Mouse (Mus musculus): Measurements from ENCODE around the gene Olfr1061. TPM values are rescaled to one million over a fixed set of nuclear protein-coding genes. Genes with fewer than 3 reads are reported as not detected.
"Not testable (repeated sequence)": the region's sequence is repeated elsewhere in the genome, so short reads cannot be mapped to it uniquely, and the experiment has no call there.

Gene Olfr1061
- not detected in 2 replicates for polyA plus RNA-seq (2012; rRNA removed)

DNA sequence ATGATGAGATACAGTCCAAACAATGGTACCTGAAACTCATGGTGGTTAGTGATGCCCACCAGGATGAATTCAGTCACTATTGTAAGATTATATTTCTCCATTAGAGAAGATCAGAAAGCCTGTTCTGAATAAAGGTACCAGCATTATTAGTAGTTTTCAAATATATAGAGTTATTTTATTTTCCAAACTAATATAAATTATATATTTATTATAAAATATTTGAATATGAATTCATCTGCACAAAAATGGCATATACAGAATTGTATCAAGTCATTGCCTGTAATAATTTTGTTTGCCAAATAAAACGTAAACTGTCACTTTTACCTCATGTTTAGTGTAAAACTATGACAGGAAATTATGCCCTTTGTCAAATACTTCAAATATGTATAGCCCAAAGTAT lies at the start of gene Olfr1061:
Olfr1061 (minus strand) TSS at position 101 of the 400 bp plus-strand sequence.
- DNase-seq (ENCODE audit: low read depth, low spot score): no peak
- 67% methylated on average over 1 of the region's 1 CpGs for WGBS

DNA sequence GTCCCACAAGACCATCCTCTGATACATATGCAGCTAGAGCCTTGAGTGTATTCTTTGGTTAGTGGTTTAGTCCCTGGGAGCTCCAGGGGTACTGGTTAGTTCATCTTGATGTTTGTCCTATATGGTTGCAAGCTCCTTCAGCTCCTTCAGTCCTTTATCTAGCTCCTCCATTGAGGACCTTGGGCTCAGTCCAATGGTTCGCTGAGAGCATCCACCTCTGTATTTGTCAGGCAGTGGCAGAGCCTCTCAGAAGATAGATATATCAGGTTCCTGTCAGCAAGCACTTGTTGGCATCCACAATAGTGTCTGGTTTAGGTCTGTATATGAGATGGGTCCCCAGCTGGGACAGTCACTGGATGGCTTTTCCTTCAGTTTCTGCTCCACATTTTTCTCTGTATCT lies 46.6 kb upstream of the Olfr1061 start:
- WGBS: 57% methylated on average over 1 of the region's 1 CpGs
- no peak for DNase-seq (ENCODE audit: low read depth, low spot score)

DNA sequence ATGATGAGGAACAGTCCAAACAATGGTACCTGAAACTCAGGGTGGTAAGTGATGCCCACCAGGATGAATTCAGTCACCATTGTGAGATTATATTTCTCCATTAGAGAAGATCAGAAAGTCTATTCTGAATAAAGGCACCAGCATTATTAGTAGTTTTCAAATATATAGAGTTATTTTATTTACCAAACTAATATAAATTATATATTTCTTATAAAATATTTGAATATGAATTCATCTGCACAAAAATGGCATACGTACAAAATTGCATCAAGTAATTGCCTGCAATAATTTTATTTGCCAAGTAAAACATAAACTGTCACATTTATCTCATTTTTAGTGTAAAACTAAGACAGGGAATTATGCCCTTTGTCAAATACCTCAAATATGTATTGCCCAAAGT lies 42.3 kb upstream of the Olfr1061 start, which contains the start of gene Olfr1066:
Olfr1066 (minus strand) TSS at position 101 of the 400 bp plus-strand sequence.
- no peak for DNase-seq (ENCODE audit: low read depth, low spot score)
- 81% methylated on average over 1 of the region's 1 CpGs for WGBS

DNA sequence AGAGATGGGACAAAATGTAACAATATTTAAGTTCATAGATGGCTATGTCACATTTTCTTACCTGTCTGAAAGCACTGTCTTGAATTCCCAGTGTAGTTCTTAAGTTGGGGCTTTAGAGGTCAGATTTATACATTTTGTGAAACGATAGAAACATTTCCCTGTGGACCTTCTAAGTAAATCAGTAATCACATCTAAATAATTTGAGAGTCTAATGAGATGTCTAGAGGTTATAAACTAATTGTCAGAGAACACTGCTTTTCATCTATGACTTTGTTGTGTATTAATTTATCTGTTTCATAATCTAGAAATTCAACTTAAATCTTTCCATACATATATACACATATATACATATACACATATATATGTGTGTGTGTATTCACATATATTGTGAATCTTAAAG lies 36.6 kb upstream of the Olfr1061 start, which contains the start of gene Olfr1065:
Olfr1065 (minus strand) TSS at position 101 of the 400 bp plus-strand sequence.
- WGBS: 58% methylated on average over 1 of the region's 1 CpGs
- DNase-seq (ENCODE audit: low read depth, low spot score): not testable (repeated sequence)

DNA sequence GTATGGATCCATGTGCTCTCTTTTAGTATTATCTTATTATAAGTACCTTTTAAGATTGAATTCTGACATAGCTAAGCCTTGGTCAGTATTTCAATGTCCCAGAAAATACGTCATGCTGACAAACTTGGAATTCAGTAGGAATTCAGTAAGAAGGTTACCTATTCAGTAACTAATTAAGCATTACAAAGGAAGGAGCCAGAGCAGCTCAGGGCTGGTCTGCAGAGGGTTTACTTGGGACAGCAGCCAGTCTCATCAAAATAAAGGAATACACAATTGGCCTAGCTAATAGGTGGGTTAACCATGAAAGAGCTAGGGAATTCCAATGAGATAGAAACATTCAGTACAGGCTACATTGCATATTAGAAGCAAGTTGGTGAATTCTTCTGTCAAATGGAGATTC lies 28.3 kb upstream of the Olfr1061 start:
- WGBS: 71% methylated on average over 1 of the region's 1 CpGs
- DNase-seq (ENCODE audit: low read depth, low spot score): not testable (repeated sequence)

DNA sequence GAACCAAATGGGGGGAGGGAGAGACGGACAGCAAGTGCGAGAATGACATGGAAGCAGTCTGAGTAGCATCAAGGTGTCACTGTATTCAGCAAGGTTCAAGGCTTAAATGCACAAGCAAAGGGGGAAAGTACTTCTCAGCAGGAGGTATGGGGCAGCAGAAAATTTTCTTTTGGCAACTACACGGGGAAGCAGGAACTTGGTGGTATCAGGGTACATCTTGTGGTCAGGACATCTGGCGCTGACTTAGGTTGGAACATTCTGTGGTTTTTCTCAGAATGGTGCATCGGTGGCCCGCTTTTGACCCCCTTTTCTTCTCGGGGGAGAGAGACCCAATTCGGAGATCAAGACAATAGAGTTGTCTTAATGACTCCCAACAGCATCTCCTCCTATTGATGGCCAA lies 14.7 kb upstream of the Olfr1061 start:
- not testable (repeated sequence) for DNase-seq (ENCODE audit: low read depth, low spot score)
- 89% methylated on average over 8 of the region's 8 CpGs for WGBS

DNA sequence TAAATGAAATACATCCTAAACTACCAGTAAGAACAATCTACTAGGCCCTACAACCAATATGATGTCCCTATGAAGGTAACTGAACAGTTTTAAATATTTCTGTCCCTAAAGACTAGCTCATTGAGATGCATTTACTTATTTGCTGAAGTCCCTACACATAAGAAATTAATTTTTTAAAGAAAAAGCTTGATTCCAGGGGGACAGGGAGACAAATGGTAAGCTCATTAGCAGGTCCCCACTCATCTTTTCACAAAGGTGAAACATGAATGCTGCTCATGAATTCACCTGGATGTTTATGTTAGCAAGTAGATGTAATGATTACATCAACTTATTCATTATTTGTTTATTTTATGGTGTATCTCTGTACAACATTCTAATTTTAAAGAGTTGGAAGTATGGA lies 12.8 kb upstream of the Olfr1061 start, which contains the start of gene Olfr1062:
Olfr1062 (minus strand) TSS at position 101 of the 400 bp plus-strand sequence.
- DNase-seq (ENCODE audit: low read depth, low spot score): not testable (repeated sequence)

DNA sequence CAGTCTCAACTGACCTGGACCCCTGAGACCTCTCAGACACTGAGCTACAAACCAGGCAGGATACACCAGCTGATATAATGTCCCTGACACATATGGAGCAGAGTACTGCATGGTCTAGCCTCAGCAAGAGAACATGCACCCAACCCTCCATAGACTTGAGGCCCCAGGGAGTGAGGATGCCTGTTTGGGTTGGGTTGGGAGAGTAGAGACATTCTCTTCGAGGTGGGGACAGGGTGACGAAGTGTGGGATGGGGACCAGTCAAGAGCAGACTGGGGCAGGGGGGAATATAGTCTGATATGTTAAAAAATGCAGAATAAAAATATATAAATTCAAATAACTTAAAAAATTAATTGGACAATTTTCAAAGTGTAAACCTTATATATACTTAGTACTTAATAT lies 18.7 kb downstream of the Olfr1061 start:
- 69% methylated on average over 2 of the region's 2 CpGs for WGBS
- DNase-seq (ENCODE audit: low read depth, low spot score): no peak

DNA sequence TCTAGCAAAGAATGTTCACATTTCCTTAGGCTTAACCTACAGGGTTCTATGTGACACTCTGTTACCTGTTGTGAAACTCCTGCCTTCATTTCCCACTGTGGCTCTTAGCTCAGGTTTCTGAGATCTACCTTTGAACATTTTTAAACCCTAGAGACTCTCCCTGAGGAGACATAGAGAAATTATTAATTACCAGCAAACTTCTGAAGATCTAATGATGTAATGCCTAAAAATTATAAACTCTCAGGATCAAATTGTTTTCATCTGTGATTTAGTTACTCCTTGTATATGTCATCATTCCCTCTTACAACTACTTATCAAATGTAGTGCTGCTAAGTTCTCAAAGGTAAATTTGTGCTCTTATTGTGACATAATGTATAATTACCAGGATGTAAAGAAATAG lies 25.4 kb downstream of the Olfr1061 start, which contains the start of gene Olfr1058:
Olfr1058 (minus strand) TSS at position 101 of the 400 bp plus-strand sequence.
- not testable (repeated sequence) for DNase-seq (ENCODE audit: low read depth, low spot score)

DNA sequence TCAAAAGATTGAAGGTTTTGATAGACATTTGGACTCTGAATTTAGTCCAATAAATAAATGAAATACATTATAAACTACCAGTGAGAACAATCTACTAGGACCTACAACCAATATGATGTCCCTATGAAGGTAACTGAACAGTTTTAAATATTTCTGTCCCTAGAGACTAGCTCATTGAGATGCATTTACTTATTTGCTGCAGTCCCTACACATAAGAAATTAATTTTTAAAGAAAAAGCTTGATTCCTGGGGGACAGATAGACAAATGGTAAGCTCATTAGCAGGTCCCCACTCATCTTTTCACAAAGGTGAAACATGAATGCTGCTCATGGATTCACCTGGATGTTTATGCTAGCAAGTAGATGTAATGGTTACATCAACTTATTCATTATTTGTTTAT lies 35.6 kb downstream of the Olfr1061 start, which contains the start of gene Olfr1057:
Olfr1057 (minus strand) TSS at position 101 of the 400 bp plus-strand sequence.
- DNase-seq (ENCODE audit: low read depth, low spot score): no peak

DNA sequence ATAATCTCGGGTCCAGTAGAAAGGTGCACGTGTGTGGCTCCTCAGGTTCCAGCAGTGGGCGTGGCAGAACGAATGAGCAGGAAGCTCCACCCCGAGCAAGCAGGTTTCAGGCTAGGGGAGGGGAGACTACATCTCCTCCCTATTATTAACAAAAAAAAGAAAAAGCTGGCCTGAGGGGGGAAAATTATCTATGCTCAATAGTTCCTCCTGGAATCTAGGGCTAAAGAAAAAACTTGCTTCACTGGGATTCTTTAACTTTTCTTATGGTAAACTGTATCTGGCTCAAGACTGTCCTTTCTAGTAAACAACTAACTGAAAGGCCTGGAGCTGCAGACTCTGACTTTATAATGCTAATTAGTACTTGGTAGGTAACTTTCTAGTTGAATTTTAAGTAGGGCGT lies 47.5 kb downstream of the Olfr1061 start:
- DNase-seq (ENCODE audit: low read depth, low spot score): not testable (repeated sequence)
- WGBS: no CpG with 5 or more reads among the region's 6 CpGs

Other genes starting within 250 kb of the Olfr1061 start
- not detected in 2 replicates for gene Olfr1043, start 246.5 kb downstream of the Olfr1061 start, polyA plus RNA-seq (2012; rRNA removed)
- gene Olfr1044, start 236.2 kb downstream of the Olfr1061 start, polyA plus RNA-seq (2012; rRNA removed): not detected in 2 replicates
- gene Olfr52, start 228.4 kb downstream of the Olfr1061 start, polyA plus RNA-seq (2012; rRNA removed): not detected in 2 replicates
- not detected in 2 replicates for gene Olfr1045, start 211.0 kb downstream of the Olfr1061 start, polyA plus RNA-seq (2012; rRNA removed)
- gene Olfr1046, start 194.7 kb downstream of the Olfr1061 start, polyA plus RNA-seq (2012; rRNA removed): not detected in 2 replicates
- gene Olfr1047, start 182.6 kb downstream of the Olfr1061 start, polyA plus RNA-seq (2012; rRNA removed): not detected in 2 replicates
- not detected in 2 replicates for gene Olfr1048, start 173.8 kb downstream of the Olfr1061 start, polyA plus RNA-seq (2012; rRNA removed)
- not detected in 2 replicates for gene Olfr1049, start 155.7 kb downstream of the Olfr1061 start, polyA plus RNA-seq (2012; rRNA removed)
- not detected in 2 replicates for gene Olfr1051, start 135.0 kb downstream of the Olfr1061 start, polyA plus RNA-seq (2012; rRNA removed)
- not detected in 2 replicates for gene Olfr1052, start 121.6 kb downstream of the Olfr1061 start, polyA plus RNA-seq (2012; rRNA removed)
- not detected in 2 replicates for gene Olfr1053, start 98.8 kb downstream of the Olfr1061 start, polyA plus RNA-seq (2012; rRNA removed)
- gene Olfr1054, start 78.6 kb downstream of the Olfr1061 start, polyA plus RNA-seq (2012; rRNA removed): not detected in 2 replicates
- gene Olfr1055, start 63.8 kb downstream of the Olfr1061 start, polyA plus RNA-seq (2012; rRNA removed): not detected in 2 replicates
- not detected in 2 replicates for gene Olfr1056, start 51.6 kb downstream of the Olfr1061 start, polyA plus RNA-seq (2012; rRNA removed)
- not detected in 2 replicates for gene Olfr1057, start 35.7 kb downstream of the Olfr1061 start, polyA plus RNA-seq (2012; rRNA removed)
- gene Olfr1058, start 25.5 kb downstream of the Olfr1061 start, polyA plus RNA-seq (2012; rRNA removed): not detected in 2 replicates
- not detected in 2 replicates for gene Olfr1062, start 12.7 kb upstream of the Olfr1061 start, polyA plus RNA-seq (2012; rRNA removed)
- gene Olfr1065, start 36.5 kb upstream of the Olfr1061 start, polyA plus RNA-seq (2012; rRNA removed): not detected in 2 replicates
- gene Olfr1066, start 42.2 kb upstream of the Olfr1061 start, polyA plus RNA-seq (2012; rRNA removed): not detected in 2 replicates
- not detected in 2 replicates for gene Olfr228, start 73.3 kb upstream of the Olfr1061 start, polyA plus RNA-seq (2012; rRNA removed)
- not detected in 2 replicates for gene Olfr1076, start 94.4 kb upstream of the Olfr1061 start, polyA plus RNA-seq (2012; rRNA removed)
- gene Olfr1079, start 128.4 kb upstream of the Olfr1061 start, polyA plus RNA-seq (2012; rRNA removed): not detected in 2 replicates
- not detected in 2 replicates for gene Olfr1080, start 144.2 kb upstream of the Olfr1061 start, polyA plus RNA-seq (2012; rRNA removed)
- gene Olfr1082, start 184.9 kb upstream of the Olfr1061 start, polyA plus RNA-seq (2012; rRNA removed): not detected in 2 replicates
- not detected in 2 replicates for gene Olfr1084, start 225.7 kb upstream of the Olfr1061 start, polyA plus RNA-seq (2012; rRNA removed)
- gene Olfr1085, start 248.0 kb upstream of the Olfr1061 start, polyA plus RNA-seq (2012; rRNA removed): not detected in 2 replicates